Mouse (Mus musculus): ENCODE measurements around the gene Olfr178.

Olfr178 gene

GRCm38 (mm10) chr16:58891963-58892362, at the start of gene Olfr178:
Olfr178 (minus strand) TSS chr16:58892063.
- DNase-seq, result no peak

- no peak for DNase-seq
Observed at GRCm38 (mm10) chr16:58929292-58929691, 37.4 kb upstream of the Olfr178 start, which contains the start of gene Olfr180. Olfr180 (minus strand) TSS chr16:58929392.

GRCm38 (mm10) chr16:58928655-58929054, 36.8 kb upstream of the Olfr178 start, which contains the start of gene Olfr181:
Olfr181 (minus strand) TSS chr16:58928755.
- no peak for DNase-seq

GRCm38 (mm10) chr16:58884416-58884815, 7.4 kb downstream of the Olfr178 start:
- no peak for DNase-seq

- no peak for DNase-seq
Observed at GRCm38 (mm10) chr16:58874668-58875067, 17.2 kb downstream of the Olfr178 start, which contains the start of gene Olfr177. Olfr177 (minus strand) TSS chr16:58874768.

GRCm38 (mm10) chr16:58861479-58861878, 30.4 kb downstream of the Olfr178 start:
- DNase-seq, result no peak

- no peak for DNase-seq
Observed at GRCm38 (mm10) chr16:58860032-58860737, 31.7 kb downstream of the Olfr178 start.

Measured in lung, postnatal 36 days (tissue).